ENCODE assay signal across 15 mouse cellular contexts in the genomic region with DNA sequence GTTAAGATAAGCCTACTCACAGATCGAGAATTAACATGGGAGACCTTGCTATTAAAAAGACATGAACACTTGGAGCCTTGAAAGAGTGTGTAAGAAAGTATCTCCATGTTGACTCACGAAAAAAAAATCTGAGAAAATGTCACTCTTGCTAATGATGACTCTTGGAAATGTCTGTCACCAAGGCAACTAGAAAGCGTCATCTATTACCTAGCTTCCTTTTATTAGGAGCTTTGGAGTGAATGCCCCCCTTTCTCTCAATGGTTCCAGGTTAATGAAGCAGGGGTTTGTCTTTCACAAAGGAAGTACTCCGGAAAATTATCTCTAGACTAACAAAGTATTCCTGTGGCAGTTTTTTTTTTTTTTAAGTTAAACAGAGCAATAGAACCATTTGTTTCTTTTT. TPM values are rescaled to one million over a fixed set of nuclear protein-coding genes. Genes with fewer than 3 reads are reported as not detected.
"Had no signal": no experiment of that assay in that cellular context is flagged by ENCODE, and none has a peak within 500 bp of the region (broad histone marks: within the 10 kb centered on the region; RNA-seq: fewer than 3 reads in every experiment).

No protein-coding gene starts in this region.

- DNase-seq: kidney, adult 2 months; kidney, postnatal 14 days; liver; liver, embryonic 13.5 days; liver, postnatal 0 days; thymus, adult 18-20 months; thymus, postnatal 14 days had no signal

- H3K4me1 ChIP-seq: kidney, embryonic 15.5 days; limb, embryonic 12.5 days; liver, embryonic 13.5 days had no signal

- ATAC-seq: liver, postnatal 0 days; midbrain, embryonic 15.5 days had no signal

- H3K4me2 ChIP-seq: kidney, embryonic 15.5 days; limb, embryonic 12.5 days; liver, embryonic 13.5 days; midbrain, embryonic 15.5 days had no signal

- H3K9me3 ChIP-seq: kidney, embryonic 15.5 days; limb, embryonic 12.5 days; liver, embryonic 13.5 days; midbrain, embryonic 15.5 days had no signal

- H3K9ac ChIP-seq: kidney, embryonic 15.5 days; limb, embryonic 12.5 days; liver, embryonic 13.5 days; liver, postnatal 0 days; midbrain, embryonic 15.5 days had no signal

- H3K27ac ChIP-seq: kidney, embryonic 15.5 days; left cerebral cortex, adult 2 months; limb, embryonic 12.5 days; liver, embryonic 13.5 days; midbrain, embryonic 15.5 days had no signal

- H3K27me3 ChIP-seq: kidney, embryonic 15.5 days; limb, embryonic 12.5 days; liver, embryonic 13.5 days; midbrain, embryonic 15.5 days had no signal

- H3K36me3 ChIP-seq: kidney, embryonic 15.5 days; limb, embryonic 12.5 days; liver, embryonic 13.5 days; midbrain, embryonic 15.5 days had no signal

- H3K4me3 ChIP-seq: kidney, embryonic 15.5 days; left cerebral cortex, adult 2 months; limb, embryonic 12.5 days; liver, embryonic 13.5 days; midbrain, embryonic 15.5 days had no signal

RNA-seq across cellular contexts. Expression of gene Lect2, which starts 32.0 kb away (rescaled TPM):
- polyA plus RNA-seq: limb, embryonic 12.5 days; lung, embryonic 16.5 days; midbrain, embryonic 15.5 days; neural tube, embryonic 14.5 days; stomach, embryonic 14.5 days had no signal

RNA-seq across cellular contexts. Expression of gene Il9, which starts 34.3 kb away (rescaled TPM):
- polyA plus RNA-seq: kidney, adult 2 months; kidney, embryonic 15.5 days; large intestine, adult 2 months; limb, embryonic 12.5 days; liver, embryonic 13.5 days; liver, postnatal 0 days; lung, embryonic 16.5 days; midbrain, embryonic 15.5 days; neural tube, embryonic 14.5 days; stomach, embryonic 14.5 days had no signal
